8 mouse cellular contexts compared by ENCODE assay signal in the genomic region with DNA sequence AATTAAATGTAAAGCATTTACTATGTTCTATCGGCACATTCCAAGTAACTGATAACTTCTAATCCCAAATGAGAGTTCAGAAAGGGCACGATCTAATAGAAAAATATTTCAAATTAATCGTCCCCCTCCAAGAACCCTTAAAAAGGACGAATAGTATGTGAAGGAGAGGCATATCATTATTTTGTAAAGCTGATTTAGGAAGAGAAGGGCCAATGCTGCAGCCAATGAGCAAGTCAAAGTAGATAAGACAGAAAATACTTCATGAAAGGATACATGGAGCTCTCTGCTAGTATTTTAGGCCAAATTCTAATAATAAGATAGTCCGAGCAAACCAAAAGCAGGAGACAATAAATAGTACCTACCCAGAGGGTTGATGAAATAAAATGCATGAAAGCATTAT. TPM values are rescaled to one million over a fixed set of nuclear protein-coding genes. Genes with fewer than 3 reads are reported as not detected.
DNase-seq lines count a peak whose midpoint lies in the region; ATAC-seq and TF ChIP-seq lines count a peak whose summit lies in the region.

No protein-coding gene starts in this region.

- H3K27me3 ChIP-seq in kidney, embryonic 15.5 days, result no peaks in the 10 kb centered on the region
- H3K27me3 ChIP-seq in hindbrain, postnatal 0 days (ENCODE audit: insufficient read depth, low read length), result no peaks in the 10 kb centered on the region
- H3K27me3 ChIP-seq in midbrain, embryonic 16.5 days (ENCODE audit: control insufficient read depth, insufficient read depth, low read depth, low read length), result no peaks in the 10 kb centered on the region

- no peak overlapping the region for H3K27ac ChIP-seq in kidney, embryonic 15.5 days
- H3K27ac ChIP-seq in cortical plate, adult 2 months (ENCODE audit: insufficient read depth, low read length), result no peak overlapping the region
- no peak overlapping the region for H3K27ac ChIP-seq in hindbrain, postnatal 0 days
- no peak overlapping the region; the same call in 1 of the 2 replicates for H3K27ac ChIP-seq in midbrain, embryonic 16.5 days (ENCODE audit: low read length)

- no peak for TF ChIP-seq CTCF in cortical plate, adult 2 months (IDR thresholded peaks at IDR 0.05; ENCODE audit: extremely low read depth, insufficient read depth, low read length)
- no peak for TF ChIP-seq CTCF in hindbrain, postnatal 0 days (IDR thresholded peaks at IDR 0.05; ENCODE audit: low read depth)

- ATAC-seq in kidney, embryonic 15.5 days (replicated peaks; ENCODE audit: low FRiP score), result no peak
- ATAC-seq in hindbrain, postnatal 0 days, result no peak
- no peak for ATAC-seq in midbrain, embryonic 16.5 days

- TF ChIP-seq POLR2A in cortical plate, adult 2 months (IDR thresholded peaks at IDR 0.05; ENCODE audit: extremely low read depth, insufficient read depth, low read length), result no peak

- H3K4me2 ChIP-seq in kidney, embryonic 15.5 days, result peak overlapping the region; percentile 65
- H3K4me2 ChIP-seq in hindbrain, postnatal 0 days (ENCODE audit: low read depth, low read length), result peak overlapping the region; percentile 71
- H3K4me2 ChIP-seq in midbrain, embryonic 16.5 days (ENCODE audit: low read length), result peak overlapping the region; percentile 72

- H3K9ac ChIP-seq in kidney, embryonic 15.5 days, result peak overlapping the region; percentile 94; the same call in 1 of the 2 replicates
- H3K9ac ChIP-seq in hindbrain, postnatal 0 days (replicated peaks; ENCODE audit: low read length), result peak overlapping the region; percentile 92; the same call in 1 of the 2 replicates
- H3K9ac ChIP-seq in midbrain, embryonic 16.5 days (ENCODE audit: low read depth, low read length), result 0 out of 2 replicates have a peak overlapping the region, but pooled peaks have one; percentile 96

- H3K4me3 ChIP-seq in kidney, embryonic 15.5 days (replicated peaks), result peak overlapping the region; percentile 83
- peak overlapping the region; percentile 92; the same call in 1 of the 2 replicates for H3K4me3 ChIP-seq in cortical plate, adult 2 months (ENCODE audit: insufficient read depth, low read length)
- H3K4me3 ChIP-seq in hindbrain, postnatal 0 days (ENCODE audit: low read length), result peak overlapping the region; percentile 84
- H3K4me3 ChIP-seq in midbrain, embryonic 16.5 days (ENCODE audit: low read depth, low read length), result peak overlapping the region; percentile 89

- DNase-seq in kidney, adult 11 months, result no peak
- no peak for DNase-seq in hindbrain, postnatal 0 days (ENCODE audit: low spot score)
- no peak for DNase-seq in spleen, postnatal 4 days (ENCODE audit: low spot score in 2 of 2)
- DNase-seq in retina, postnatal 1 day, result no peak
- DNase-seq in ovary, postnatal 14 days (ENCODE audit: low spot score), result no peak

- H3K36me3 ChIP-seq in kidney, embryonic 15.5 days, result no peaks in the 10 kb centered on the region
- no peaks in the 10 kb centered on the region for H3K36me3 ChIP-seq in hindbrain, postnatal 0 days (ENCODE audit: insufficient read depth, low read length)
- H3K36me3 ChIP-seq in midbrain, embryonic 16.5 days (ENCODE audit: control insufficient read depth, insufficient read depth, low read length), result no peaks in the 10 kb centered on the region

- peaks cover 21% of the 10 kb centered on the region; the same call in 1 of the 2 replicates for H3K4me1 ChIP-seq in kidney, embryonic 15.5 days
- no peaks in the 10 kb centered on the region; the same call in 1 of the 2 replicates for H3K4me1 ChIP-seq in cortical plate, adult 2 months (ENCODE audit: control insufficient read depth, insufficient read depth, low read length)
- H3K4me1 ChIP-seq in hindbrain, postnatal 0 days (ENCODE audit: insufficient read depth, low read length), result peaks cover 24% of the 10 kb centered on the region; the same call in 1 of the 2 replicates
- H3K4me1 ChIP-seq in midbrain, embryonic 16.5 days (ENCODE audit: control insufficient read depth, insufficient read depth, low read length), result peaks cover 28% of the 10 kb centered on the region

- WGBS in kidney, embryonic 15.5 days, result 70% methylated on average over 5 of the region's 5 CpGs
- WGBS in hindbrain, postnatal 0 days, result 62% methylated on average over 5 of the region's 5 CpGs
- 65% methylated on average over 5 of the region's 5 CpGs for WGBS in midbrain, embryonic 16.5 days

- H3K9me3 ChIP-seq in kidney, embryonic 15.5 days (replicated peaks), result no peaks in the 10 kb centered on the region
- no peaks in the 10 kb centered on the region for H3K9me3 ChIP-seq in hindbrain, postnatal 0 days (ENCODE audit: low read length)
- H3K9me3 ChIP-seq in midbrain, embryonic 16.5 days (replicated peaks; ENCODE audit: control insufficient read depth, low read length, poor library complexity, severe bottlenecking), result no peaks in the 10 kb centered on the region

RNA-seq across cellular contexts. Expression of gene Abcd3, which starts 1.3 kb away (rescaled TPM):
- polyA plus RNA-seq in kidney, embryonic 15.5 days (2015; fragmentation: Nextera tagmentation; extraction: Ambion mirVana), result 65.3 and 67.2 TPM in 2 replicates
- polyA plus RNA-seq in cortical plate, adult 2 months (2012; rRNA removed), result 22.6 and 23.3 TPM in 2 replicates
- total RNA-seq in hindbrain, postnatal 0 days (2014; rRNA removed), result 50.1 and 53.5 TPM in 2 replicates
- 85.9 and 89.5 TPM in 2 replicates for polyA plus RNA-seq in hindbrain, postnatal 0 days (2015; fragmentation: Nextera tagmentation; extraction: Ambion mirVana)
- polyA plus RNA-seq in midbrain, embryonic 16.5 days (2015; fragmentation: Nextera tagmentation; extraction: Ambion mirVana), result 74.5 and 78.9 TPM in 2 replicates
